Mouse (Mus musculus) erythroblast, embryonic 14.5 days (primary cell): ENCODE measurements around the gene Arsb.

ENCODE experiments used
- GATA1 ChIP-seq: IDR thresholded peaks from 2 replicates; pipeline ENCODE4 v1.6.1; 2012; ENCODE audit warnings: low read length, inconsistent platforms, mixed read lengths
- TAL1 ChIP-seq: IDR thresholded peaks from 3 replicates; pipeline ENCODE4 v1.6.1; 2012; ENCODE audit warnings: low read length, inconsistent platforms, mixed read lengths

- no peak for TF ChIP-seq GATA1
- TF ChIP-seq TAL1, result no peak
Measured at GRCm38 (mm10) chr13:93921831-93922565, 150.6 kb downstream of the Arsb start.
